Mouse (Mus musculus) forebrain, postnatal 0 days (tissue): ENCODE measurements around the gene Pex7. TPM values are rescaled to one million over a fixed set of nuclear protein-coding genes. Genes with fewer than 3 reads are reported as not detected.

Source experiments
- ATAC-seq: fragments of 200-750 bp; cut with Nextera tagmentation; 2 replicates; pipeline ENCODE4 v1.8.0; 2017; ENCODE audit warnings: mild to moderate bottlenecking, moderate library complexity
- DNase-seq: peaks from one replicate; pipeline ENCODE4 v3.0.0-alpha.2; 2015
- H3K27ac ChIP-seq: fragments of 300-500 bp; sonication (generic); 2 replicates; pipeline ENCODE4 v1.5.1; 2014; ENCODE audit warnings: low read depth, mild to moderate bottlenecking, antibody characterized with exemption, low read length, moderate library complexity, mixed read lengths
- H3K27me3 ChIP-seq: fragments of 300-500 bp; sonication (generic); 2 replicates; pipeline ENCODE4 v1.6.1; 2014; ENCODE audit warnings: mild to moderate bottlenecking, low read length, mixed read lengths; ENCODE audit not compliant: insufficient read depth
- H3K36me3 ChIP-seq: fragments of 300-500 bp; sonication (generic); 2 replicates; pipeline ENCODE4 v1.6.1; 2014; ENCODE audit warnings: mild to moderate bottlenecking, moderate library complexity; ENCODE audit not compliant: insufficient read depth
- H3K4me1 ChIP-seq: fragments of 300-500 bp; sonication (generic); 2 replicates; pipeline ENCODE4 v1.6.1; 2014; ENCODE audit warnings: antibody characterized with exemption; ENCODE audit not compliant: insufficient read depth
- H3K4me2 ChIP-seq: fragments of 300-500 bp; sonication (generic); 2 replicates; pipeline ENCODE4 v1.6.1; 2014; ENCODE audit warnings: low read depth, mild to moderate bottlenecking, moderate library complexity
- H3K4me3 ChIP-seq: fragments of 300-500 bp; sonication (generic); 2 replicates; pipeline ENCODE4 v1.5.1; 2014; ENCODE audit warnings: low read depth, low read length, mixed read lengths
- H3K9ac ChIP-seq: fragments of 300-500 bp; sonication (generic); 2 replicates; pipeline ENCODE4 v1.6.1; 2014; ENCODE audit warnings: mild to moderate bottlenecking
- H3K9me3 ChIP-seq: fragments of 300-500 bp; sonication (generic); 2 replicates; pipeline ENCODE4 v1.6.1; 2016; ENCODE audit warnings: low read length
- CTCF ChIP-seq: sonication (generic); IDR thresholded peaks from 2 replicates; pipeline ENCODE4 v1.5.1; 2016; ENCODE audit warnings: antibody characterized with exemption, control low read depth, low read depth
- WGBS: fragments of 180-500 bp; shearing (Covaris S2); extraction: QIAGEN DNeasy Blood & Tissue Kit; methylation state at CpG from one replicate; pipeline ENCODE4 v1.1.7; 2014; 5-methylcytosine and 5-hydroxymethylcytosine counted together
- polyA plus RNA-seq: library from polyadenylated mRNA; unstranded; fragments of >200 nt; fragmentation: Nextera tagmentation; extraction: Ambion mirVana; gene quantifications from 2 replicates; pipeline ENCODE4 v1.2.1, GENCODE M21; 2015
- total RNA-seq: library from RNA; depleted of rRNA; stranded (reverse); fragments of >200 nt; gene quantifications from 2 replicates; pipeline ENCODE4 v1.2.3, GENCODE M21; 2014; rRNA removed

The Pex7 gene
- total RNA-seq: 26.5 and 38.2 TPM in 2 replicates
- polyA plus RNA-seq: 31.2 and 33.8 TPM in 2 replicates

DNA sequence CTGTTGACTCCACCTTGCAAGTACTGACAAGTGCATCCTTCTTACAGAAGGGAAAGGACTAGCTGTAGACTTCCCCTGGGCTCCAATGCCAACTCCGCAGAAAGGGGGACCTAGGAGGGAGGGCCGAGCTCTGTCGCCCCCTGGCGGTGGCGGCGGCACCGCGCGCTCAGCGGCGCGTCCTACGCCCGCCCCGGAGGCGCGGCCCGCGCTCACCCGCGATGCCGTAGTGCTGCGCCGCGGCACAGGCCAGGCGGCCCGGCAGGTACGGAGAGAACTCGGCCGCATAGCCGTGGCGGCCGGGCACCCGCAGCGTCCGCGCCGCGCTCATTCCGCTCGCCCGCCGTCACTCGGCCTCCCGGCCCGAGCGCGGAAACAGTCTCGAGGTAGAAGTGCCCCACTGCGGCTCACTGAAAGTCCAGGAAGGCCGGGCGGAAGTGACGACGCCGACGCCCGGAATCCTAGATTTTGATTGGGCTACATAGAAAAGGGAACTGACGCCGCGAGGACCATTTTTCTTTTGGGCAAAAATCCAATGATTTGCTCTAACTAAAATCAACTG lies at the start of gene Pex7:
Gene Pex7 (minus strand): TSS at position 444 of the 559 bp plus-strand sequence.
- H3K4me2 ChIP-seq: peak within 1 kb of the TSS; percentile 35

GRCm38 (mm10) chr10:19956745-19957144 lies 49.3 kb upstream of the Pex7 start:
- H3K9ac ChIP-seq: no peak overlapping the region
- no peak for TF ChIP-seq CTCF
- H3K36me3 ChIP-seq: no peaks in the 10 kb centered on the region
- no peaks in the 10 kb centered on the region for H3K4me1 ChIP-seq
- WGBS: 79% methylated on average over 6 of the region's 6 CpGs
- no peaks in the 10 kb centered on the region for H3K27me3 ChIP-seq
- H3K4me2 ChIP-seq: no peak overlapping the region
- ATAC-seq: no peak
- no peak overlapping the region for H3K27ac ChIP-seq
- no peak overlapping the region for H3K4me3 ChIP-seq
- no peaks in the 10 kb centered on the region for H3K9me3 ChIP-seq
- DNase-seq: no peak

More for the DNA sequence above, at the start of gene Pex7:
- no peaks in the 10 kb centered on the region for H3K27me3 ChIP-seq
- no peaks in the 10 kb centered on the region for H3K36me3 ChIP-seq
- no peaks in the 10 kb centered on the region for H3K9me3 ChIP-seq
- H3K4me1 ChIP-seq: no peaks in the 10 kb centered on the region
- H3K4me3 ChIP-seq: peak within 1 kb of the TSS; percentile 75
- peak within 1 kb of the TSS; percentile 98 for H3K27ac ChIP-seq
- peak; percentile 86 for TF ChIP-seq CTCF
- peak within 1 kb of the TSS; percentile 85 for H3K9ac ChIP-seq
- peak; percentile 99 for ATAC-seq
- peak; percentile 98 for DNase-seq
- under 1% methylated on average over 60 of the region's 60 CpGs for WGBS

GRCm38 (mm10) chr10:19955817-19956216 lies 48.3 kb upstream of the Pex7 start:
- Histone ChIP-seq H3K27ac (no peak overlapping the region), H3K36me3 (no peaks in the 10 kb centered on the region), H3K4me1 (no peaks in the 10 kb centered on the region), H3K4me3 (no peak overlapping the region), H3K9ac (no peak overlapping the region), H3K9me3 (no peaks in the 10 kb centered on the region), H3K4me2 (no peak overlapping the region), H3K27me3 (no peaks in the 10 kb centered on the region)
- TF ChIP-seq CTCF: no peak
- DNase-seq (no peak), ATAC-seq (no peak)
- WGBS: 91% methylated on average over 6 of the region's 6 CpGs

DNA sequence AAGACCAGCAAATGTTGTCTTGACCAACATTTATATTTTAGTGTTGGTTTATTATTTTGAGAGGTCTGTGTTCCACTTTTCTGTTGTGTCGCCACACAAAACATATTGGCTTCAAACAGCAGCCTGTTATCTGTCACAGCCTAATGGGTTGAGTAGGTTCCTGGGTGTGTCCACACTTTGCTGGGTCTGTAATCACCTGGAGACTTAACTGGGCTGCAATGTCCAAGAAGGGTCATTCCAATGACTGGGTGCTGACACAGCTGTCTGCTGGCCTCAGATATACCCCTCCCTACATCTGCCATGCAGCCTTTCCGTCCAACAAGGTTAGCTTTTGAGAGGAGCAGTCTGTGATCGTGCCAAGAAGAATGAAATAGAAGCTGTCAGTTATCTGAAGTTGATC lies 47.1 kb upstream of the Pex7 start:
- H3K4me2 ChIP-seq: no peak overlapping the region
- H3K27me3 ChIP-seq: no peaks in the 10 kb centered on the region
- no peak overlapping the region for H3K27ac ChIP-seq
- H3K9ac ChIP-seq: no peak overlapping the region
- 85% methylated on average over 3 of the region's 3 CpGs for WGBS
- no peaks in the 10 kb centered on the region for H3K4me1 ChIP-seq
- no peak overlapping the region for H3K4me3 ChIP-seq
- ATAC-seq (no peak), DNase-seq (no peak)
- H3K9me3 ChIP-seq: no peaks in the 10 kb centered on the region
- TF ChIP-seq CTCF: no peak
- H3K36me3 ChIP-seq: no peaks in the 10 kb centered on the region

DNA sequence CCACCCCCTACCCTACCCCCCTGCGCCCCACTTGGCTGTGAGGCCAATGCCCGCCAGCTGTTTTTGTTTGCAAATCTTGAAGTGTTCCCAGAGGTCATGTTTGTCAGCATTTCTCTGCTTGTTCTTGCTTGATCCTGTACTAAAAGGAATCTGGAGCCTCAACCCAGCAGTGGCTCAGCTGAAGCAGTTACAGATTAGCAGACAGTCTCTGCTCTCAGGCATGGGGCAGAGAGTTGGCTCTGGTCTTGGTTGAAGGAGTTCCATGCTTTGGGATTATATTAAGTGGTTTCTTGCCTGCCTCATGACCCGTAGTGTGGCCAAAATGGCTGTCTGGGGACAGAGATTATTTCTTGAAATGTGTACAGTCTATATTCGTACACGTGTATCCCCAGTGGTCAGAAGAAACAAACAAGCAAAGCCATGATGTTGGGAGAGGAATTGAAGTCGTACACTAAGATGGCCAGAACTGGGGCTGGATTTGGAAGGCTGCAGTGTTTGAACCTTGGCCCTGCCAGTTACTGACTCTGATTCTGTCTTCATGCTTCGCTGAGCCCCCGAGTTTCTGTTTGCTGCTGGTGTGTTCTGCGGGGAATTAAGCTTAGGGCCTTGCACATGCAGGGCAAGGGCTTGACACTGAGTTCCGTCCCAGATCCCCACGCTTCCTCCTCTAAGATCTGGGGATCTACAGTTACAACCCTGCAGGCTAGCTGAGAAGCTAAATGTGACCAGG lies 45.7 kb upstream of the Pex7 start:
- Histone ChIP-seq H3K9me3 (no peaks in the 10 kb centered on the region), H3K4me1 (no peaks in the 10 kb centered on the region), H3K36me3 (no peaks in the 10 kb centered on the region), H3K9ac (no peak overlapping the region), H3K4me2 (no peak overlapping the region), H3K27ac (no peak overlapping the region), H3K4me3 (no peak overlapping the region), H3K27me3 (no peaks in the 10 kb centered on the region)
- no peak for ATAC-seq
- DNase-seq: no peak
- WGBS: 92% methylated on average over 11 of the region's 11 CpGs
- TF ChIP-seq CTCF: no peak

GRCm38 (mm10) chr10:19949106-19949505 lies 41.6 kb upstream of the Pex7 start:
- WGBS: 82% methylated on average over 4 of the region's 4 CpGs
- Histone ChIP-seq H3K27me3 (no peaks in the 10 kb centered on the region), H3K9ac (no peak overlapping the region), H3K9me3 (no peaks in the 10 kb centered on the region), H3K36me3 (no peaks in the 10 kb centered on the region), H3K4me1 (no peaks in the 10 kb centered on the region), H3K4me3 (no peak overlapping the region), H3K4me2 (no peak overlapping the region), H3K27ac (no peak overlapping the region)
- TF ChIP-seq CTCF: no peak
- ATAC-seq (no peak), DNase-seq (no peak)

GRCm38 (mm10) chr10:19948381-19948780 lies 40.9 kb upstream of the Pex7 start:
- WGBS: 94% methylated on average over 11 of the region's 11 CpGs
- Histone ChIP-seq H3K27ac (no peak overlapping the region), H3K4me2 (no peak overlapping the region), H3K9me3 (no peaks in the 10 kb centered on the region), H3K9ac (no peak overlapping the region), H3K36me3 (no peaks in the 10 kb centered on the region), H3K4me3 (no peak overlapping the region), H3K4me1 (no peaks in the 10 kb centered on the region), H3K27me3 (no peaks in the 10 kb centered on the region)
- TF ChIP-seq CTCF: no peak
- ATAC-seq (no peak), DNase-seq (no peak)
